Mouse (Mus musculus): ENCODE data around the gene Rasip1. TPM values are rescaled to one million over a fixed set of nuclear protein-coding genes. Genes with fewer than 3 reads are reported as not detected.

Rasip1 gene
- polyA plus RNA-seq, 1 experiment from 2014 or later = 21.8 TPM

- Histone ChIP-seq H3K4me3 (no peak overlapping the region), H3K9ac (no peak overlapping the region)
These were observed 55.1 kb downstream of the Rasip1 start for GRCm38 (mm10) chr7:45682144-45683126.

GRCm38 (mm10) chr7:45683396-45684050, 56.2 kb downstream of the Rasip1 start, which contains the start of gene Ntn5:
Ntn5 (plus strand) TSS chr7:45684022.
- peak within 1 kb of the TSS; percentile 70; the same call in 1 of the 2 replicates for H3K27ac ChIP-seq
- WGBS = 78% methylated on average over 7 of the region's 7 CpGs
- H3K4me2 ChIP-seq = peak within 1 kb of the TSS; percentile 36; the same call in 1 of the 2 replicates
- H3K9ac ChIP-seq = no peak within 1 kb of the TSS
- no peaks in the 10 kb centered on the region for H3K36me3 ChIP-seq (replicated peaks)
- peaks cover 5% of the 10 kb centered on the region; the same call in 1 of the 2 replicates for H3K4me1 ChIP-seq
- H3K9me3 ChIP-seq = no peaks in the 10 kb centered on the region
- no peaks in the 10 kb centered on the region for H3K27me3 ChIP-seq (replicated peaks)
- no peak for ATAC-seq (replicated peaks)
- no peak within 1 kb of the TSS for H3K4me3 ChIP-seq

More at GRCm38 (mm10) chr7:45682144-45683126, 55.1 kb downstream of the Rasip1 start:
- H3K4me1 ChIP-seq = peaks cover 5% of the 10 kb centered on the region; the same call in 1 of the 2 replicates
- H3K27ac ChIP-seq = peak overlapping the region; percentile 70; the same call in 1 of the 2 replicates
- H3K4me2 ChIP-seq = peak overlapping the region; percentile 36
- H3K36me3 ChIP-seq (replicated peaks) = no peaks in the 10 kb centered on the region
- H3K9me3 ChIP-seq = no peaks in the 10 kb centered on the region
- no peaks in the 10 kb centered on the region for H3K27me3 ChIP-seq (replicated peaks)
- peak; percentile 79; the same call in 1 of the 2 replicates for ATAC-seq (replicated peaks)
- 28% methylated on average over 14 of the region's 14 CpGs for WGBS

- WGBS = 59% methylated on average over 10 of the region's 10 CpGs
- H3K9ac ChIP-seq = no peak overlapping the region
These were observed 58.5 kb downstream of the Rasip1 start for GRCm38 (mm10) chr7:45685811-45686210.

GRCm38 (mm10) chr7:45686841-45687240, 59.6 kb downstream of the Rasip1 start:
- Histone ChIP-seq H3K27ac (no peak overlapping the region), H3K36me3 (replicated peaks) (no peaks in the 10 kb centered on the region), H3K9ac (no peak overlapping the region), H3K4me1 (peaks cover 5% of the 10 kb centered on the region; the same call in 1 of the 2 replicates), H3K9me3 (no peaks in the 10 kb centered on the region), H3K4me2 (no peak overlapping the region), H3K4me3 (no peak overlapping the region), H3K27me3 (replicated peaks) (no peaks in the 10 kb centered on the region)
- WGBS = 77% methylated on average over 3 of the region's 3 CpGs
- ATAC-seq (replicated peaks) = no peak

More at GRCm38 (mm10) chr7:45685811-45686210, 58.5 kb downstream of the Rasip1 start:
- H3K36me3 ChIP-seq (replicated peaks) = no peaks in the 10 kb centered on the region
- ATAC-seq (replicated peaks) = no peak
- no peaks in the 10 kb centered on the region for H3K9me3 ChIP-seq
- no peak overlapping the region for H3K4me3 ChIP-seq
- H3K4me2 ChIP-seq = no peak overlapping the region
- H3K27ac ChIP-seq = no peak overlapping the region
- H3K27me3 ChIP-seq (replicated peaks) = no peaks in the 10 kb centered on the region
- H3K4me1 ChIP-seq = peaks cover 5% of the 10 kb centered on the region; the same call in 1 of the 2 replicates

Other genes with a start within 250 kb of the Rasip1 start
- 202 and 214 TPM in 2 replicates for gene Snrnp70, start 231.7 kb upstream of the Rasip1 start, polyA plus RNA-seq (2015; fragmentation: Nextera tagmentation; extraction: Ambion mirVana)
- not detected in 2 replicates for gene Kcna7, start 221.8 kb upstream of the Rasip1 start, polyA plus RNA-seq (2015; fragmentation: Nextera tagmentation; extraction: Ambion mirVana)
- gene Ntf5, start 213.8 kb upstream of the Rasip1 start, polyA plus RNA-seq (2015; fragmentation: Nextera tagmentation; extraction: Ambion mirVana) = 0.10 TPM in 1 of 2 replicates, not detected in the other
- gene Lhb, start 206.7 kb upstream of the Rasip1 start, polyA plus RNA-seq (2015; fragmentation: Nextera tagmentation; extraction: Ambion mirVana) = 0.45 and 0.63 TPM in 2 replicates
- gene Gys1, start 192.6 kb upstream of the Rasip1 start, polyA plus RNA-seq (2015; fragmentation: Nextera tagmentation; extraction: Ambion mirVana) = 21.0 and 22.7 TPM in 2 replicates
- 107 and 117 TPM in 2 replicates for gene Ruvbl2, start 189.4 kb upstream of the Rasip1 start, polyA plus RNA-seq (2015; fragmentation: Nextera tagmentation; extraction: Ambion mirVana)
- gene Ftl1, start 167.6 kb upstream of the Rasip1 start, polyA plus RNA-seq (2015; fragmentation: Nextera tagmentation; extraction: Ambion mirVana) = 6,021 and 6,209 TPM in 2 replicates
- gene Bax, start 160.6 kb upstream of the Rasip1 start, polyA plus RNA-seq (2015; fragmentation: Nextera tagmentation; extraction: Ambion mirVana) = 257 and 261 TPM in 2 replicates
- gene Tulp2, start 145.6 kb upstream of the Rasip1 start, polyA plus RNA-seq (2015; fragmentation: Nextera tagmentation; extraction: Ambion mirVana) = 0.08 and 0.23 TPM in 2 replicates
- gene Gm45808, start 140.7 kb upstream of the Rasip1 start, polyA plus RNA-seq (2015; fragmentation: Nextera tagmentation; extraction: Ambion mirVana) = not detected in 2 replicates
- 4.0 and 4.1 TPM in 2 replicates for gene Dhdh, start 138.7 kb upstream of the Rasip1 start, polyA plus RNA-seq (2015; fragmentation: Nextera tagmentation; extraction: Ambion mirVana)
- gene Nucb1, start 117.1 kb upstream of the Rasip1 start, polyA plus RNA-seq (2015; fragmentation: Nextera tagmentation; extraction: Ambion mirVana) = 118 and 121 TPM in 2 replicates
- gene Ppp1r15a, start 101.2 kb upstream of the Rasip1 start, polyA plus RNA-seq (2015; fragmentation: Nextera tagmentation; extraction: Ambion mirVana) = 11.7 and 12.5 TPM in 2 replicates
- gene Plekha4, start 101.2 kb upstream of the Rasip1 start, polyA plus RNA-seq (2015; fragmentation: Nextera tagmentation; extraction: Ambion mirVana) = 1.3 TPM in 2 replicates
- 0.37 TPM in 1 of 2 replicates, not detected in the other for gene Hsd17b14, start 72.6 kb upstream of the Rasip1 start, polyA plus RNA-seq (2015; fragmentation: Nextera tagmentation; extraction: Ambion mirVana)
- gene Bcat2, start 57.3 kb upstream of the Rasip1 start, polyA plus RNA-seq (2015; fragmentation: Nextera tagmentation; extraction: Ambion mirVana) = 23.8 and 27.1 TPM in 2 replicates
- gene Fgf21, start 12.0 kb upstream of the Rasip1 start, polyA plus RNA-seq (2015; fragmentation: Nextera tagmentation; extraction: Ambion mirVana) = not detected in 2 replicates
- not detected in 2 replicates for gene Fut1, start 10.2 kb upstream of the Rasip1 start, polyA plus RNA-seq (2015; fragmentation: Nextera tagmentation; extraction: Ambion mirVana)
- gene Izumo1, start 5.7 kb upstream of the Rasip1 start, polyA plus RNA-seq (2015; fragmentation: Nextera tagmentation; extraction: Ambion mirVana) = not detected in 2 replicates
- 3.6 and 3.8 TPM in 2 replicates for gene Mamstr, start 12.5 kb downstream of the Rasip1 start, polyA plus RNA-seq (2015; fragmentation: Nextera tagmentation; extraction: Ambion mirVana)
- gene Fut2, start 38.9 kb downstream of the Rasip1 start, polyA plus RNA-seq (2015; fragmentation: Nextera tagmentation; extraction: Ambion mirVana) = 0.05 and 0.18 TPM in 2 replicates
- gene Ntn5, start 56.5 kb downstream of the Rasip1 start, polyA plus RNA-seq (2015; fragmentation: Nextera tagmentation; extraction: Ambion mirVana) = 0.88 and 1.3 TPM in 2 replicates
- 0.34 and 0.36 TPM in 2 replicates for gene Sec1, start 66.9 kb downstream of the Rasip1 start, polyA plus RNA-seq (2015; fragmentation: Nextera tagmentation; extraction: Ambion mirVana)
- gene Car11, start 72.4 kb downstream of the Rasip1 start, polyA plus RNA-seq (2015; fragmentation: Nextera tagmentation; extraction: Ambion mirVana) = 70.7 and 73.8 TPM in 2 replicates
- gene Dbp, start 77.6 kb downstream of the Rasip1 start, polyA plus RNA-seq (2015; fragmentation: Nextera tagmentation; extraction: Ambion mirVana) = 3.3 and 3.8 TPM in 2 replicates
- gene Rpl18, start 88.0 kb downstream of the Rasip1 start, polyA plus RNA-seq (2015; fragmentation: Nextera tagmentation; extraction: Ambion mirVana) = 537 and 538 TPM in 2 replicates
- gene Sphk2, start 90.5 kb downstream of the Rasip1 start, polyA plus RNA-seq (2015; fragmentation: Nextera tagmentation; extraction: Ambion mirVana) = 24.5 and 26.4 TPM in 2 replicates
- gene Fam83e, start 93.7 kb downstream of the Rasip1 start, polyA plus RNA-seq (2015; fragmentation: Nextera tagmentation; extraction: Ambion mirVana) = 0.54 and 0.74 TPM in 2 replicates
- not detected in 2 replicates for gene Spaca4, start 98.3 kb downstream of the Rasip1 start, polyA plus RNA-seq (2015; fragmentation: Nextera tagmentation; extraction: Ambion mirVana)
- gene Lmtk3, start 156.2 kb downstream of the Rasip1 start, polyA plus RNA-seq (2015; fragmentation: Nextera tagmentation; extraction: Ambion mirVana) = 29.8 and 34.8 TPM in 2 replicates
- 8.3 and 9.7 TPM in 2 replicates for gene Sult2b1, start 157.2 kb downstream of the Rasip1 start, polyA plus RNA-seq (2015; fragmentation: Nextera tagmentation; extraction: Ambion mirVana)
- gene Cyth2, start 187.1 kb downstream of the Rasip1 start, polyA plus RNA-seq (2015; fragmentation: Nextera tagmentation; extraction: Ambion mirVana) = 329 and 334 TPM in 2 replicates
- gene Kcnj14, start 197.3 kb downstream of the Rasip1 start, polyA plus RNA-seq (2015; fragmentation: Nextera tagmentation; extraction: Ambion mirVana) = 1.1 TPM in 2 replicates
- gene Grwd1, start 203.5 kb downstream of the Rasip1 start, polyA plus RNA-seq (2015; fragmentation: Nextera tagmentation; extraction: Ambion mirVana) = 40.5 and 44.2 TPM in 2 replicates
- gene Kdelr1, start 245.3 kb downstream of the Rasip1 start, polyA plus RNA-seq (2015; fragmentation: Nextera tagmentation; extraction: Ambion mirVana) = 53.0 and 54.9 TPM in 2 replicates

All from midbrain, embryonic 15.5 days (tissue).